Mouse (Mus musculus): ENCODE data around the gene Cbarp.

DNA sequence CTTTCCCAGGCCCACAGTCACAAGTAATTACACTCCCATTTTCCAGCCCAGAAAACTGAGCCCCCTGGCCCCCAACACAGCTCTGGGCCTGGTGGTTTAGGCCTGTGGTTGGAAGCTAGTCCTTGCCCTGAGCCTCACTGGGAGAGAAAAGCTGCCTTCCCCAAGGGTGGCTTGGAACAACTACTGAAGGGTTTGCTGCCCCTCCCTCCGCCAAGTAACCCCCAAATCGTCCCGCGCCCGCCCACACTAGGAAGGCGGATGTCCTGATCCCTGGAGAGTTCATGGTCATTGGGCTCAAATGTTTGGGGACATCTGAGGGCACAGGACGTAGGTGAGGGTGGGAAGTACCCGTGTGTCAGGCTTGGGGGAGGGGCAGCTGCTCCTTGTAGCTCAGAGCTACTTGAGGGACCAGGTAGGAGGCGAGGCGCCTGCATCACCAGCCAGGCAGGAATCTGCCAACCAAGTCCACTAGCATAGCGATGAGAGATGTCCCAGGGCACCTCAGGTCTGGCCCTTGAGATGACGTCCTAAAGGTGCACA lies 18.5 kb upstream of the Cbarp start:
- no peak for TF ChIP-seq CTCF (IDR thresholded peaks at IDR 0.05; ENCODE audit: low read depth, low read length)
- no peak for TF ChIP-seq GATA2 (IDR thresholded peaks at IDR 0.05; ENCODE audit: borderline replicate concordance, low read depth, low read length)
- no peak for TF ChIP-seq GATA1 (IDR thresholded peaks at IDR 0.05; ENCODE audit: borderline replicate concordance, low read length)
- no peak for TF ChIP-seq TAL1 (conservative IDR thresholded peaks at IDR 0.05; ENCODE audit: low read depth, low read length)
- no peak; the same call in 1 of the 2 replicates for TF ChIP-seq POLR2AphosphoS5 (IDR thresholded peaks at IDR 0.05; ENCODE audit: insufficient replicate concordance, low read depth, low read length)

Measured in G1E (cell line).